Mouse (Mus musculus) left cerebral cortex, adult 9 months (tissue): ENCODE measurements at regions not wholly inside any gene's neighbourhood (a gene's known extent, or its start where the extent isn't known, plus 50 kb on each side); places are given as distances from the start of the nearest gene placed in this dataset.
A peak's percentile ranks its signal among the peaks of the same experiment; 100 is the strongest.

Source experiments
- DNase-seq, 2 experiments: peaks; one replicate each; pipeline ENCODE4 v3.0.0; 2022; ENCODE audit warnings: low spot score in 2 of 2

- DNase-seq: no peak
These were observed 368.8 kb upstream of the Rack1 start for GRCm38 (mm10) chr11:48431316-48431715.

- DNase-seq: no peak
These were observed 372.7 kb upstream of the Rack1 start for GRCm38 (mm10) chr11:48427423-48427822.

- DNase-seq: no peak
These were observed 373.7 kb upstream of the Rack1 start for GRCm38 (mm10) chr11:48426446-48426845.

- no peak for DNase-seq
These were observed 381.9 kb upstream of the Rack1 start for GRCm38 (mm10) chr11:48418066-48418756.

- DNase-seq: no peak
These were observed 382.5 kb upstream of the Rack1 start for GRCm38 (mm10) chr11:48417615-48418014.

- no peak for DNase-seq
These were observed 402.1 kb upstream of the Rack1 start for GRCm38 (mm10) chr11:48398032-48398431.

- DNase-seq: no peak
These were observed 392.7 kb upstream of the Sgcd start for GRCm38 (mm10) chr11:48381489-48381888.

- DNase-seq: no peak
These were observed 389.3 kb upstream of the Sgcd start for GRCm38 (mm10) chr11:48378044-48378443.

- DNase-seq: no peak
These were observed 388.5 kb upstream of the Sgcd start for GRCm38 (mm10) chr11:48377269-48377668.

GRCm38 (mm10) chr11:48351349-48352023 is 362.7 kb upstream of the Sgcd start:
- no peak for DNase-seq

- DNase-seq: no peak
These were observed 325.7 kb upstream of the Sgcd start for GRCm38 (mm10) chr11:48314500-48314899.

- DNase-seq: peak in 1 of 2 experiments; percentile 2
These were observed 306.6 kb upstream of the Sgcd start for GRCm38 (mm10) chr11:48295370-48295769.

GRCm38 (mm10) chr11:48262492-48262891 is 273.7 kb upstream of the Sgcd start:
- no peak for DNase-seq

- no peak for DNase-seq
These were observed 272.3 kb upstream of the Sgcd start for GRCm38 (mm10) chr11:48261089-48261488.

- DNase-seq: no peak
These were observed 262.0 kb upstream of the Sgcd start for GRCm38 (mm10) chr11:48250678-48251317.

GRCm38 (mm10) chr11:48249315-48249714 is 260.5 kb upstream of the Sgcd start:
- no peak for DNase-seq

GRCm38 (mm10) chr11:48221156-48221555 is 232.4 kb upstream of the Sgcd start:
- no peak for DNase-seq

- no peak for DNase-seq
These were observed 230.4 kb upstream of the Sgcd start for GRCm38 (mm10) chr11:48219157-48219556.

GRCm38 (mm10) chr11:48216762-48217161 is 228.0 kb upstream of the Sgcd start:
- no peak for DNase-seq

GRCm38 (mm10) chr11:48186604-48187003 is 197.8 kb upstream of the Sgcd start:
- DNase-seq: no peak

GRCm38 (mm10) chr11:48178943-48179342 is 190.2 kb upstream of the Sgcd start:
- DNase-seq: no peak

GRCm38 (mm10) chr11:48178174-48178573 is 189.4 kb upstream of the Sgcd start:
- no peak for DNase-seq

GRCm38 (mm10) chr11:48176451-48176850 is 187.7 kb upstream of the Sgcd start:
- no peak for DNase-seq
